ENCODE assay signal across 28 mouse cellular contexts in genomic region chr8:82898459-82898841, GRCm38 (mm10). TPM values are rescaled to one million over a fixed set of nuclear protein-coding genes. Genes with fewer than 3 reads are reported as not detected.
DNase-seq lines count a peak whose midpoint lies in the region; ATAC-seq and TF ChIP-seq lines count a peak whose summit lies in the region.
"Had no signal": no experiment of that assay in that cellular context is flagged by ENCODE, and none has a peak within 500 bp of the region (broad histone marks: within the 10 kb centered on the region; RNA-seq: fewer than 3 reads in every experiment).

No protein-coding gene starts in this region.

- no peak for TF ChIP-seq CTCF in lung, embryonic 14.5 days (IDR thresholded peaks at IDR 0.05; ENCODE audit: low read depth)
- no peak for TF ChIP-seq CTCF in lung, postnatal 0 days (IDR thresholded peaks at IDR 0.05)

- no peak; the same call in 1 of the 2 replicates for TF ChIP-seq EP300 in lung, postnatal 0 days (IDR thresholded peaks at IDR 0.05)

- no peaks in the 10 kb centered on the region for H3K27me3 ChIP-seq in lung, embryonic 14.5 days (ENCODE audit: insufficient read depth, low read length)
- H3K27me3 ChIP-seq in lung, postnatal 0 days (replicated peaks; ENCODE audit: insufficient read depth, low read length) = no peaks in the 10 kb centered on the region
- H3K27me3 ChIP-seq: CH12.LX; embryonic facial prominence, embryonic 12.5 days; embryonic facial prominence, embryonic 15.5 days; forebrain, embryonic 12.5 days; forebrain, embryonic 15.5 days; heart, embryonic 12.5 days; heart, embryonic 15.5 days; Patski had no signal

- ATAC-seq in lung, embryonic 14.5 days (ENCODE audit: insufficient read depth) = no peak
- peak; percentile 54 for ATAC-seq in lung, postnatal 0 days
- ATAC-seq: forebrain, embryonic 15.5 days; Patski had no signal

- WGBS in lung, embryonic 14.5 days = 52% methylated on average over 8 of the region's 8 CpGs
- WGBS in lung, postnatal 0 days = 49% methylated on average over 8 of the region's 8 CpGs

- H3K4me2 ChIP-seq in lung, embryonic 14.5 days = no peak overlapping the region
- H3K4me2 ChIP-seq in lung, postnatal 0 days (replicated peaks; ENCODE audit: low read depth, low read length) = no peak overlapping the region
- H3K4me2 ChIP-seq: embryonic facial prominence, embryonic 12.5 days; embryonic facial prominence, embryonic 15.5 days; forebrain, embryonic 12.5 days; forebrain, embryonic 15.5 days; heart, embryonic 12.5 days; heart, embryonic 15.5 days; hindbrain, embryonic 14.5 days had no signal

- no peak overlapping the region for H3K9ac ChIP-seq in lung, embryonic 14.5 days
- no peak overlapping the region for H3K9ac ChIP-seq in lung, postnatal 0 days (replicated peaks; ENCODE audit: low read depth)
- H3K9ac ChIP-seq: embryonic facial prominence, embryonic 12.5 days; embryonic facial prominence, embryonic 15.5 days; forebrain, embryonic 12.5 days; forebrain, embryonic 15.5 days; heart, embryonic 12.5 days; heart, embryonic 15.5 days; hindbrain, embryonic 14.5 days had no signal

- DNase-seq in heart, adult 11 months = peak; percentile 75
- DNase-seq in heart, postnatal 14 days = no peak
- peak; percentile 33 for DNase-seq in lung, embryonic 14.5 days
- DNase-seq in lung, postnatal 14 days = no peak
- peak; percentile 55 for DNase-seq in lung, postnatal 0 days (ENCODE audit: low spot score)
- DNase-seq in layer of hippocampus, postnatal 36 days = no peak
- no peak for DNase-seq in urinary bladder, postnatal 14 days (ENCODE audit: low spot score)
- DNase-seq: adrenal gland, postnatal 10 days; adrenal gland, postnatal 36 days; B cell, adult 2 months; cerebellum, adult 18-20 months; cerebellum, adult 9-10 months; cerebellum, postnatal 14 days; gastrocnemius, postnatal 10 days; heart, adult 18-20 months; heart, postnatal 10 days; heart, postnatal 4 days had no signal

- no peak overlapping the region for H3K4me3 ChIP-seq in lung, embryonic 14.5 days (ENCODE audit: low read depth, low read length)
- no peak overlapping the region for H3K4me3 ChIP-seq in lung, postnatal 0 days (ENCODE audit: low read depth, low read length)
- H3K4me3 ChIP-seq: embryonic facial prominence, embryonic 12.5 days; embryonic facial prominence, embryonic 15.5 days; erythroblast, embryonic 14.5 days; forebrain, embryonic 12.5 days; forebrain, embryonic 15.5 days; heart, embryonic 12.5 days; heart, embryonic 15.5 days had no signal

- no peak overlapping the region; the same call in 1 of the 2 replicates for H3K27ac ChIP-seq in lung, embryonic 14.5 days (ENCODE audit: low read depth)
- H3K27ac ChIP-seq in lung, postnatal 0 days (ENCODE audit: low read length) = peak overlapping the region; percentile 68
- H3K27ac ChIP-seq: embryonic facial prominence, embryonic 12.5 days; embryonic facial prominence, embryonic 15.5 days; forebrain, embryonic 12.5 days; forebrain, embryonic 15.5 days; heart, embryonic 15.5 days; hindbrain, embryonic 14.5 days had no signal

- intact Hi-C loops in heart, postnatal 14 days (cut with DNase I) = no loop called here

- no peaks in the 10 kb centered on the region for H3K36me3 ChIP-seq in lung, embryonic 14.5 days (ENCODE audit: insufficient read depth)
- H3K36me3 ChIP-seq in lung, postnatal 0 days (ENCODE audit: insufficient read depth, low read length) = no peaks in the 10 kb centered on the region
- H3K36me3 ChIP-seq: embryonic facial prominence, embryonic 12.5 days; embryonic facial prominence, embryonic 15.5 days; forebrain, embryonic 12.5 days; forebrain, embryonic 15.5 days; G1E; heart, embryonic 12.5 days; heart, embryonic 15.5 days had no signal

- no peaks in the 10 kb centered on the region for H3K9me3 ChIP-seq in lung, embryonic 14.5 days (ENCODE audit: low read depth, low read length)
- no peaks in the 10 kb centered on the region for H3K9me3 ChIP-seq in lung, postnatal 0 days (ENCODE audit: low read length)
- H3K9me3 ChIP-seq: embryonic facial prominence, embryonic 12.5 days; embryonic facial prominence, embryonic 15.5 days; forebrain, embryonic 12.5 days; forebrain, embryonic 15.5 days; G1E; heart, embryonic 12.5 days; heart, embryonic 15.5 days had no signal

- H3K4me1 ChIP-seq in lung, embryonic 14.5 days (ENCODE audit: insufficient read depth) = no peaks in the 10 kb centered on the region
- H3K4me1 ChIP-seq in lung, postnatal 0 days (ENCODE audit: insufficient read depth, low read depth, low read length) = peaks cover 8% of the 10 kb centered on the region; the same call in 1 of the 2 replicates
- H3K4me1 ChIP-seq: embryonic facial prominence, embryonic 12.5 days; embryonic facial prominence, embryonic 15.5 days; forebrain, embryonic 12.5 days; forebrain, embryonic 15.5 days had no signal

RNA-seq across cellular contexts. Expression of gene Rnf150, which starts 35.3 kb away (rescaled TPM):
- total RNA-seq in heart, postnatal 14 days (2021) = 10 to 100 TPM; 10.6 to 12.9 TPM
- polyA plus RNA-seq in lung, embryonic 14.5 days (2014; fragmentation: Nextera tagmentation; extraction: Ambion mirVana) = 1.2 and 1.4 TPM in 2 replicates
- polyA plus RNA-seq in lung, postnatal 0 days (2015; fragmentation: Nextera tagmentation; extraction: Ambion mirVana) = 1.7 and 2.3 TPM in 2 replicates
- 10 to 100 TPM; 46.6 to 48.4 TPM for total RNA-seq in layer of hippocampus, postnatal 36 days (2021)
- polyA plus RNA-seq: erythroblast, embryonic 14.5 days; G1E had no signal

Comparison
In these comparisons a context has a peak if more than half of its experiments do, and no peak if none do; other contexts are left out.
1. DNase-seq: peak in heart, adult 11 months (single experiment), lung, embryonic 14.5 days (single experiment) and lung, postnatal 0 days (single experiment); none in heart, postnatal 14 days (0 of 2), lung, postnatal 14 days (single experiment), layer of hippocampus, postnatal 36 days (0 of 2) and urinary bladder, postnatal 14 days (single experiment).